Mouse (Mus musculus): ENCODE measurements around the gene Sh3bp1. TPM values are rescaled to one million over a fixed set of nuclear protein-coding genes. Genes with fewer than 3 reads are reported as not detected.
A peak's percentile ranks its signal among the peaks of the same experiment; 100 is the strongest.
"Not testable (repeated sequence)": the region's sequence is repeated elsewhere in the genome, so short reads cannot be mapped to it uniquely, and the experiment has no call there.

The Sh3bp1 gene
- total and polyA plus RNA-seq, 3 experiments = 21.0 to 80.2 TPM; not detected in 1

DNA sequence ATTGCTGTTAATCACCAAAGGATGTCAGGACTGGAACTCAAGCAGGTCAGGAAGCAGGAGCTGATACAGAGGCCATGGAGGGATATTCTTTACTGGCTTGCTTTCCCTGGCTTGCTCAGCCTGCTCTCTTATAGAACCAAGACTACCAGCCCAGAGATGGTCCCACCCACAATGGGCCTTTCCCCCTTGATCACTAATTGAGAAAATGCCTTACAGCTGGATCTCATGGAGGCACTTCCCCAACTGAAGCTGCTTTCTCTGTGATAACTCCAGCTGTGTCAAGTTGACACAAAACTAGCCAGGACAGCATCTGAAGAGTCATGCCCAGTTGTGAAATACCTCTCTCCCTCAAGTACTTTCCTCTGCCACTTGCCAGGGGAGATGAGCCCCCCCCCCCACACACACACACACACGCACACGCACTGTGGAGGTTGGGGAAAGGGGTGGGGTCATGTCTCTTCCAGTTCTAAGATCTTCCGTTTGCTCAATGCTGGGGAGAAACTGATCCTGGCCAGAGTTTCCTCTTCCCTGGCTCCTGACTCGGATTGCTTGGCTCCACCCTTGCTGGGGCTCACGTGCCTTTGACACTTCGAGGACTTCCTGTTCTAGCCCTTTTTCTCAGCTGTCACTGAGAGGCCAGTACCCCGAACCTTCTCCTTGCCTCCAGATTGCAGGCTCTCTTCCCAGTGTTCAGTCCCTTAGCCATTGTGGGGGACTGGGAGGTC is 20.6 kb upstream of the Sh3bp1 start:
- not testable (repeated sequence) for H3K9me3 ChIP-seq (replicated peaks; ENCODE audit: insufficient read depth, low read length); H3K36me3 ChIP-seq (ENCODE audit: control insufficient read depth in 1 of 2, insufficient read depth in 2 of 2, low read length in 2 of 2); H3K4me1 ChIP-seq (ENCODE audit: control insufficient read depth in 1 of 2, insufficient read depth in 2 of 2, low read length in 2 of 2); H3K4me3 ChIP-seq (ENCODE audit: control insufficient read depth in 1 of 2, insufficient read depth in 1 of 2, low read depth in 2 of 2, low read length in 2 of 2); H3K9ac ChIP-seq (ENCODE audit: control insufficient read depth, low read depth, low read length, poor library complexity, severe bottlenecking); H3K27ac ChIP-seq (ENCODE audit: control insufficient read depth, low read depth, low read length); H3K79me2 ChIP-seq (ENCODE audit: control insufficient read depth, insufficient read depth, low read length, poor library complexity); H3K27me3 ChIP-seq (ENCODE audit: control insufficient read depth in 1 of 2, insufficient read depth in 2 of 2, low read length in 2 of 2)
- peak; percentile 58 for DNase-seq (ENCODE audit: low read depth, low spot score)
- TF ChIP-seq BHLHE40 (IDR thresholded peaks at IDR 0.05; ENCODE audit: borderline replicate concordance, low read depth, low read length) = peak; percentile 93
- TF ChIP-seq ELF1 (IDR thresholded peaks at IDR 0.05; ENCODE audit: low read depth, low read length) = peak; percentile 22; the same call in 1 of the 2 replicates
- peak; percentile 71 for TF ChIP-seq MXI1 (IDR thresholded peaks at IDR 0.05; ENCODE audit: low read depth, low read length)
- TF ChIP-seq MAX (IDR thresholded peaks at IDR 0.05; ENCODE audit: low read length) = peak; percentile 80
- TF ChIP-seq SIN3A (IDR thresholded peaks at IDR 0.05; ENCODE audit: low read length) = peak; percentile 60
- peak; percentile 78 for TF ChIP-seq USF1 (IDR thresholded peaks at IDR 0.05; ENCODE audit: low read depth, low read length)

DNA sequence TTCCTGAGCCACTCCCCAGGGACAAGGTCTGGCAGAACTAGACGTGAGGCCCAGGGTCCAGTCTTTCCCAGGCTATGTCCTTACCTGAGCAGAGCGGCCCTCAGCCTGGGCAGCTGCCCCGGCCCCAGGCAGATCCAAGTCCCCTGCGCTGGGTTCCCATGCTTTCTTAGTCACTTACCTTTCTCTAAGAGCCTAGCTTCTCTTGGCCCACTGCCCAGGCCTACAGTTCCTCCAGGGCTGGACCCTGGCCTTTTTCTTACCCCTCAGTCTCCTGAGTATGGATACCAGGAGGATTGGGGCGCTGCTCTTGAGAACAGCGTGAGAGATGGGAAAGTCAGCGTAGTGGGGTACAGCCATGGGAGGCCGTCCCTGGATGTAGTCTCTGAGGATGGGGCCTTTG is 19.1 kb upstream of the Sh3bp1 start:
- Histone ChIP-seq H3K4me3 (ENCODE audit: control insufficient read depth in 1 of 2, insufficient read depth in 1 of 2, low read depth in 2 of 2, low read length in 2 of 2) (no peak overlapping the region), H3K9me3 (replicated peaks; ENCODE audit: insufficient read depth, low read length) (no peaks in the 10 kb centered on the region), H3K9ac (ENCODE audit: control insufficient read depth, low read depth, low read length, poor library complexity, severe bottlenecking) (no peak overlapping the region), H3K27ac (ENCODE audit: control insufficient read depth, low read depth, low read length) (no peak overlapping the region), H3K36me3 (ENCODE audit: control insufficient read depth in 1 of 2, insufficient read depth in 2 of 2, low read length in 2 of 2) (peaks cover 0 to 8% of the 10 kb centered on the region in 2 experiments; a peak in 2 of 4 replicates), H3K27me3 (ENCODE audit: control insufficient read depth in 1 of 2, insufficient read depth in 2 of 2, low read length in 2 of 2) (no peaks in the 10 kb centered on the region), H3K79me2 (ENCODE audit: control insufficient read depth, insufficient read depth, low read length, poor library complexity) (peaks cover 9% of the 10 kb centered on the region), H3K4me1 (ENCODE audit: control insufficient read depth in 1 of 2, insufficient read depth in 2 of 2, low read length in 2 of 2) (peaks cover 0 to 6% of the 10 kb centered on the region in 2 experiments; a peak in 2 of 4 replicates)
- no peak for DNase-seq (ENCODE audit: low read depth, low spot score)
- TF ChIP-seq RCOR1 (IDR thresholded peaks at IDR 0.05; ENCODE audit: low read depth, low read length) = no peak
- no peak for TF ChIP-seq MXI1 (IDR thresholded peaks at IDR 0.05; ENCODE audit: low read depth, low read length)
- TF ChIP-seq SIN3A (IDR thresholded peaks at IDR 0.05; ENCODE audit: low read length) = no peak
- TF ChIP-seq MAZ (IDR thresholded peaks at IDR 0.05; ENCODE audit: low read depth, low read length) = no peak
- TF ChIP-seq TBP (IDR thresholded peaks at IDR 0.05; ENCODE audit: low read depth, low read length) = no peak
- no peak for TF ChIP-seq MEF2A (IDR thresholded peaks at IDR 0.05; ENCODE audit: extremely low read depth, insufficient replicate concordance, low read depth, low read length, poor library complexity, severe bottlenecking)
- TF ChIP-seq POLR2A (IDR thresholded peaks at IDR 0.05; ENCODE audit: control insufficient read depth in 1 of 2, insufficient read depth in 1 of 2, low read depth in 1 of 2, low read length in 2 of 2, poor library complexity in 1 of 2) = no peak

DNA sequence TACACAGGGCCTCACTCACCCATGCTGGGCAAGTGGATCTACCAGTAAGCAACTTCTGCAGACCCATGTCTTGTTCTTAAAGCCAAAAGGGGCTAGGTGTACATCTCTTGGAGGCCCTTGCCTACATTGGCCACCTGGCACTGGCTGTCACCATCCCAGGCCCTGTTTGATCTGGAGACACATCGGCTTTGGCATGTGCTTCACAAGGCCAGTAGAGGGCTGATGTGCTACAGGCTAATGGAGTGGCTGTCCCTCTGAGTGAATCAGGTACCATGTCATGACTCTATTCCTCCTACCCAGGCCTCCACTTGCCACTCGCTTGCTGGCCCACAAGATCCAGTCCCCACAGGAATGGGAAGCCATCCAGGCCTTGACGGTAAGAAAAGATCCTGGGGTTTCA is 17.7 kb upstream of the Sh3bp1 start:
- Histone ChIP-seq H3K9ac (ENCODE audit: control insufficient read depth, low read depth, low read length, poor library complexity, severe bottlenecking) (no peak overlapping the region), H3K4me1 (ENCODE audit: control insufficient read depth in 1 of 2, insufficient read depth in 2 of 2, low read length in 2 of 2) (peaks cover 0 to 6% of the 10 kb centered on the region in 2 experiments; a peak in 2 of 4 replicates), H3K27ac (ENCODE audit: control insufficient read depth, low read depth, low read length) (no peak overlapping the region), H3K79me2 (ENCODE audit: control insufficient read depth, insufficient read depth, low read length, poor library complexity) (peaks cover 9% of the 10 kb centered on the region), H3K9me3 (replicated peaks; ENCODE audit: insufficient read depth, low read length) (no peaks in the 10 kb centered on the region), H3K4me3 (ENCODE audit: control insufficient read depth in 1 of 2, insufficient read depth in 1 of 2, low read depth in 2 of 2, low read length in 2 of 2) (no peak overlapping the region), H3K27me3 (ENCODE audit: control insufficient read depth in 1 of 2, insufficient read depth in 2 of 2, low read length in 2 of 2) (no peaks in the 10 kb centered on the region), H3K36me3 (ENCODE audit: control insufficient read depth in 1 of 2, insufficient read depth in 2 of 2, low read length in 2 of 2) (peaks cover 0 to 5% of the 10 kb centered on the region in 2 experiments; a peak in 2 of 4 replicates)
- DNase-seq (ENCODE audit: low read depth, low spot score) = no peak
- no peak for TF ChIP-seq ZNF384 (IDR thresholded peaks at IDR 0.05; ENCODE audit: low read depth, low read length)
- no peak for TF ChIP-seq KAT2A (conservative IDR thresholded peaks at IDR 0.05; ENCODE audit: low read depth, low read length)
- no peak for TF ChIP-seq MXI1 (IDR thresholded peaks at IDR 0.05; ENCODE audit: low read depth, low read length)
- no peak for TF ChIP-seq GABPA (IDR thresholded peaks at IDR 0.05; ENCODE audit: low read depth, low read length)
- no peak for TF ChIP-seq ETS1 (IDR thresholded peaks at IDR 0.05; ENCODE audit: low read depth, low read length)
- no peak for TF ChIP-seq MYB (IDR thresholded peaks at IDR 0.05; ENCODE audit: low read depth, low read length)
- no peak for TF ChIP-seq SMC3 (IDR thresholded peaks at IDR 0.05; ENCODE audit: low read depth, low read length)
- TF ChIP-seq POLR2AphosphoS5 (IDR thresholded peaks at IDR 0.05; ENCODE audit: borderline replicate concordance, low read depth, low read length) = no peak
- TF ChIP-seq RCOR1 (IDR thresholded peaks at IDR 0.05; ENCODE audit: low read depth, low read length) = no peak
- TF ChIP-seq E2F4 (IDR thresholded peaks at IDR 0.05; ENCODE audit: borderline replicate concordance, low read depth, low read length) = no peak
